Mouse (Mus musculus) spleen, adult 18-20 months (tissue): Measurements from ENCODE around the gene Sv2c.
"Not testable (repeated sequence)": the region's sequence is repeated elsewhere in the genome, so short reads cannot be mapped to it uniquely, and the experiment has no call there.

Experiments
- DNase-seq, 2 experiments: peaks; one replicate each; pipeline ENCODE4 v3.0.0; 2022; ENCODE audit warnings: mixed read lengths in 2 of 2

Gene Sv2c

GRCm38 (mm10) chr13:96132401-96132816 is at the start of gene Sv2c:
Sv2c (minus strand) TSS chr13:96132577.
- no peak for DNase-seq

GRCm38 (mm10) chr13:96180671-96181161 is 48.3 kb upstream of the Sv2c start:
- no peak for DNase-seq

GRCm38 (mm10) chr13:96175591-96176212 is 43.3 kb upstream of the Sv2c start:
- no peak for DNase-seq

- no peak for DNase-seq
Measured at GRCm38 (mm10) chr13:96173686-96174085, 41.3 kb upstream of the Sv2c start.

DNA sequence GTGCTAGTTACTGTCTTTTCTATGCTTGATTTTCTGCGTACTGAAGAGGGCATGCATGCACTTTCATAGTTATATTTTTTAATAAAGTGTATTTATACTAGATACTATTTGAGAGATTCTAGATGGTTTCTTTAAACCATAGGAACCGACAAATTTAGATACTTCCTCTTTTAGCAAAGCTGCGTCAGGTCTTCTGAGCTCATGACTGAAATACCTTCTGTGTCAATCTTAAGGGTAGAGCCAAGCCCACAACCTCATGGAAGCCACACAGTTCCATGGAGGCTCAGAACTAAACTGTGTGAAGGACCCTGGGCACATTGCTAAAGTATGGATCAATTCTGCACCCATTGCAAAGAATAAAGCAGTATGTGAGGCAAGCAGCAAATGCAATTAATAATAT is 39.9 kb upstream of the Sv2c start:
- no peak for DNase-seq

DNA sequence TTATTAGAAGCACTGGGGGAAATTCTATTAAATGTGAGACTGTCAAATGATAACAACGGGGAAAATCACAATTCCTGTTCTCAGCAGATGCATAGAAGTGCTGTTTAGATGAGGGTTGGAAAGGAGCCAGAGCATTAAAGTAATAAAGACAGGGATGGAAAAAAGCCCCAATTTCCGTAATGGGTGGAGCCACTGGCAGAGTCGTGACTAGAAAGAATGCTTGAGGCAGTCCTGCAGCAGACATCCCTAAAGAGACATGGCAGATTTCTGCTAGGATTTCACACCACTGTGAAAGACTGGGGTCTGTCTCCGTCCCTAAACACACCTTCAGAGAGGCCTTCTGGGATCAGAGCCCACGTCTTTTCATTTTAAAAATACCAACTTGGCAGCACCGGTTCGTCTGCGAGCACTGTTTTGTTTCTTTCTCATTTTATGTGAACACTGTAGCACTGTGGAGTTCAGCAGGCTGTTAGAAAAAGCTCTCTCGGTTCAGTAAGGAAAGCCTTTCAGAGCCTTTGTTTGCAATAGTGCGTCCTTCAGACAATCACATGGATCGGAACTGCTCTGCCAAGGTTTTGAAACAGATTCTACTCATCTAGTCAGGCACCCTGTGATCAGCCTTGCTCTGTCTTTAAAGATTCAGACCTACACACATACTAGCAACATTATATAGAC is 36.8 kb upstream of the Sv2c start:
- DNase-seq, result no peak

DNA sequence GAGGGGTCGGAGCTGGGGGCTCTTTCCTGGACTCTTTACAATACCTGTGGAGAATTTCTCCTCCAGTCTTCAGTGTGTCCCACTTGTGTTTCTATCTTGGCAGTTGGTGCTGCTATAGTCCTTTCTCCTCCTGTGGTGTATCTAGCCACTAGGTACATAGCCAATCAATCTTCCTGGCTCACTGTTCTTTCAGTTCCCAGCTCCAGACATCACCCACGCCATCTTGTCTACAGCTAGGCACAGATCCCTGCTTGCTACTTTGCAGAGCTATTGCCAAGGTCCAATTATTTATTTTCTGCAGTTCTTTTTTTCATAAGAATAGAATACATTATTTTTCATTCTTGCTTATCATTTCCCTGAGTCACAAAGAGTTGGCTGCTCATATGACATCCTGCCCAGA is 34.2 kb upstream of the Sv2c start:
- DNase-seq, result no peak

DNA sequence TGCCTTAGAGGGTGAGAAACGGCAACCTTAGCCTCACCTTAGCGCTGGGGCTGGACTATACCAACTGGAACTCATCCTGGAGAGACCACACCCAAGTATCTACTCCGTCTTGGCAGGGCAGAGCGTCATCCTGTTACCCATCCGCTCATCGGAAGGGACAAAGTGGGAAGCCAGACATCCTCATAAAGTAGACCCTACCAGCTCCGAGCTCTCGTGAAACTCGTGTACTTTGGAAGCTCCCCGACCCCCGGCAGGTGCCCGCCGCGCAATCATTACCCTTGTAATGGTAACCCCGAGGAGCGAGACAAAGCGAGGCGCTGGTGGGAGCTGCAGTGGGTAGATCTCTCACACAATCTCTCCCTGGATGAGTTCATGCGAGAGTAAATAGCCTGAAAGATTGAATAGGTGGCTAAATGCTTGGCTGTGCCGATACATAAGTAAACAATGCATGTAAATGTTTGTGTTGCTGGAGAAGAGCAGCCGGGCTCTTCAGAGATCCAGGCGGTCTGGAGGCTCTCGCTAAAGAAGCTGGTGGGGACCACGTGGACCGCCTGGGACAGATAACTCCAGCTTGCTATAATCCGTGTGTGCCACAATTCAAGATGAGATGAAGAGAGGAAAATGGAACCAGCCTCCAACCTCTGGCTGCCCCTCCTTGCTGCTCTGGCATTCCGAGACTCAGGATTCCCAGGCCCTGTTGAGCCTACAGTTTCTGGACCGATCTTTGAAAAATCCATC is 1.2 kb upstream of the Sv2c start:
- DNase-seq, result no peak

- DNase-seq, result no peak
Measured at GRCm38 (mm10) chr13:96132833-96133232, 456 bp upstream of the Sv2c start.

GRCm38 (mm10) chr13:96131911-96132310 is 466 bp downstream of the Sv2c start:
- DNase-seq, result no peak

GRCm38 (mm10) chr13:96131050-96131449 is 1.3 kb downstream of the Sv2c start:
- DNase-seq, result no peak

- no peak for DNase-seq
Measured at GRCm38 (mm10) chr13:96129081-96129480, 3.3 kb downstream of the Sv2c start.

- DNase-seq, result no peak
Measured at GRCm38 (mm10) chr13:96126669-96127068, 5.7 kb downstream of the Sv2c start.

DNA sequence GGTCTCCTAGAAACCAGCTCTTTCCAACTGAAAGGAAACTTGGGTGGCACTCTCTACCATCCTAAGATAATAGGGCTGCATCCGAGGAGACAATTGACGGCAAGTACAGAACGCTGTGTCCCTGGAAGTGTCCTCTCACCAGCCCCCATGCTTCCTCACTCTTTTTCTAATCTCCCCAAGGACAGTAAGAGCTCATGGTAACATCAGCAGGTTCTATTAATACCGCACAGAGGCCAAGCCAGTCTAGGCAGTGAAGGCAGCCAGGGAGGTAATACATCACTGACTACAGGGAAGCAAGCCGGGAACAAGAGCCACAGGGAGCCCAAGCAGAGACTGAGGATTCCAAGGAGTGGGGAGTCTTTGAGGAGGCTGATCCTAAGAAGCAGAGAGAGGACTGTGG is 7.4 kb downstream of the Sv2c start:
- no peak for DNase-seq

DNA sequence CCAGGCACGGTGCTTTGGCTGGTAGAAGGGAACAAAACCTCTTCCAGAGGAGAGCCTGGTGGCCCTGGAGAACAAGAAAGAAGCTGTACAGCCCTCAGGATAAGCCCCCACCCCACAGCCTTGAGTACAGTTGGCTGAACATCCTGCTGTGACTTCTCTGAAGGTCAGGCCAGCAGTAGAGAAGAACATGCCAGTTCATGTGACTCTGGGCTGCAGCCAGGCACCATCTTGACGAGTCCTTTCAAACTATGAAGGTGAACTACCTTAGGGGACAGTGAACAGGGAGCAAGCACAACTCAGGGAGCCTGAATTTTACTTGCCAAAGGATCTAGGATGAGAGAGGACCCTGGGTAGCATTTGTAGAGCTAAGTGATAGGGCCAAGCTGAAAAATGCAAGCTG is 19.7 kb downstream of the Sv2c start:
- no peak for DNase-seq

DNA sequence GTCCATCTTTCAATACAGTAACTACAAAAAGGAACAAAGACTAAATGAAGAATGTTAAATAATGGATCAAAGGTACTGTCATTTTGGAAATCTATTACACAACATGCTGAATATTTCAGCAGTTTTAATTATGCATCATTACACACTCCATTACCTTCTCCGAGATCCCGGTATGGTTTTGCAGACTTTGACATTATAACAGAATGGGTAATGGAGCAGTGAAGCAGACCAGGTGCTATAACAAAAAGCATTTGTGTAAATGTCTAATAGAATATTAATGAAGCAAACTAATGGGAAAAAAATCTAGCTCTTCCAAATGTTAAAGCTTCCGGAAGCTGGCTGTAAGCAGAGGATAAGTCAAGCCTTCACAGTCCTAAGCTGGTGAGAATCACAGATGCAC is 21.6 kb downstream of the Sv2c start:
- no peak for DNase-seq

DNA sequence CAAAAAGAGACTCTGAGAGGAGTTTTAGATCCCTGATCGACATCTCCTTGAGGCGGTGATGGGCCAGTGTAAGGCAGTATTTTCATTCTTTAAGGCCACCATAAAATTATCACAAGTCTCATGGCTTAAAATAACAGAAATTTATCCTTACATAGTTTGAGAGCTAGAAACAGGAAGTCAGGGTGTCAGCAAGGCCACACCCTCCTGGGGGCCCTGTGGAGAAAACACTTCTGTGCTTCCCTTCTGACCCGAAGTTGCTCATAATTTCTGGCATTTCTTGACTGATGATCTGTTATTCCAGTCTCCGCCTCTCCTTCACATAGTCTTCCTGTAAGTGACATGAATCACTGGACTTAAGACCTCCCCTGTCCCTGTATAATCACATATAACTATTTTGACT is 26.0 kb downstream of the Sv2c start:
- DNase-seq, result no peak

DNA sequence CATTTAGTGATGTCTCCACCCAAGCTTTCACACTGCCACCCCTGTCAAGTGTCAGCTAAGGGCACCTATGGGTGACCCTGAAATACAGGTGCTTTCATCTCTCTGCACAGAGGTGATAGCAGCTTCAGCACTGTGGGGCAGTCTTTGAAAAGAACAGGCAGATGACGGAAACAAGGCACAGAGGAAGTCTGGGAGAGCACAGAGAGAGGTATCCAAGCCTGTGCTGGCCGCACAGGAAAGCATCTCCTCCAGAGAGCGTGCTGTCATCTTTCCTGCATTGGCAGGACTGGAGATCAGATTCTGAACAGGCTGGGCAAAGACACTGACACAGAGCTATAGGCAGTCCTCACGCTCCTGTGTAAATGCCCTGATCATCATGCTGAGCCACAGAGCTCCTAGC is 41.4 kb downstream of the Sv2c start:
- no peak for DNase-seq

DNA sequence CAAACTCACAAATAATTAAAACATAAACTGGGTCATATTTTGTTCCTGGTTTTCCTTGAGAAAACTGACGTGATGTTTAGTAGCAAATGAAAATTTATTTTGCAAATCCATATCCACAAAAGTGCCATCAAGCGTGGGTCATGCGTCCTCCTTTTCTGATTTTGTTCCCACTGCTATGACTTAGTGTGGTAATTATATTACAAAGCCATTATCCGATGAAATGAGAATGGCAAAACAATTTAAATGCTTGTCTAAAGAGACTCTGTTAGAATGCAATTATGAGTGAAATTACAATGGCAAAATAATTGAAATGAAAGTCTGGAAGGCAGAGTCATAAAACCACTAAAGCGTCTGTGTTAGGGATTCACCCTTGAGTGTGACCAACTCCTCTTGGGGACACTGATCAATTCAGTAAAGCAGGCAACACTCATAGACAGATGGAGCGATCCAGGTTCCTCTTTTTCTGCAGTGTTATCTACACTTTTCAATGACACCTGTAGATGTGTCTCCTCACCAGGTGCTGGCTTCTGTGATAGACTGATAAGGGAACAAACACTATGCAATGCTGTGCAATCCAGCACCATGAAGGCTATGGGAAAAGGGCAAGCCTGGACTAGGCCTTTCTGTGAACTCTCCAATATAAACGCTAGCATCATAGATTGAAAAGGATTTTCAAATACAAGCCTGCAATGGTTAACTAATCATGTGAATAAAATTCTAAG is 46.6 kb downstream of the Sv2c start:
- no peak for DNase-seq

- DNase-seq, result not testable (repeated sequence)
Measured at GRCm38 (mm10) chr13:96081754-96082153, 50.6 kb downstream of the Sv2c start, which contains the start of gene Gm17190. Gm17190 (plus strand) TSS chr13:96082054.

DNA sequence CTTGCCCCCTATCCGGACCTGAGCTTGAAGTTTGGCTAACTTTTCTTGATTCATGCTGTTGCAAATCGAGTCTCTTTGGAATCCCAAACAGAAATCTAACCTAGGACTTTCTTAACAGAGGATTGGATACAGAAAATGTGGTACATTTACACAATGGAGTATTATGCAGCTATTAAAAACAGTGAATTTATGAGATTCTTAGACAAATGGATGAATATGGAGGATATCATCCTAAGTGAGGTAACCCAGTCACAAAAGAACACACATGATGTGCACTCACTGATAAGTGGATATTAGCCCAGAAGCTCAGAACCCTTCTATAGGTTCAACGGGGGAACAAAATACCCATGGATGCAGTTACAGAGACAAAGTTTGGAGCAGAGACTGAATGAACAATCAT is 51.1 kb downstream of the Sv2c start, which contains the start of gene Gm20075:
Gm20075 (minus strand) TSS at position 101 of the 400 bp plus-strand sequence.
- not testable (repeated sequence) for DNase-seq

- no peak for DNase-seq
Measured at GRCm38 (mm10) chr13:96073555-96073954, 58.8 kb downstream of the Sv2c start.

DNA sequence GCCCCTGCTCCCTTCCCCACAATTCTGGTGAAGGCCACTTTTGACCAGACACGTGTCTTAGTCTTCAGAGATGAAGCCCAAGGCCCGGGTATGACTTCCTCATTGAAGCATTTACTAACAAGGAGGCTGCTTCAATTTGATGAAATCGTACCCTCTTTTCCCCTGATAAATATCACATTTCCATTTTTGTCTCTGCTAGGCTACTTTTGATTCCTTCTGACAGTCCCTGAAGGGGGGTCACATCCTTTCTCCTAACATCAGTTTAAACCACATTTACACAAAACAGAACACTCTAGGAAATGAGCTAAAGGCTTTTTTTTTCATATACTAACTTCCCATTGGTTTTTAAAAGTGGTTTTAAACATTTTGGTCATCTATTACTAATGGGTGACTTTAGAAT is 79.6 kb downstream of the Sv2c start:
- DNase-seq, result no peak
